Mouse (Mus musculus) forebrain, embryonic 12.5 days (tissue): ENCODE measurements around the gene Ankef1. TPM values are rescaled to one million over a fixed set of nuclear protein-coding genes. Genes with fewer than 3 reads are reported as not detected.

ENCODE experiments used
- polyA plus RNA-seq: library from polyadenylated mRNA; unstranded; fragments of >200 nt; fragmentation: Nextera tagmentation; extraction: Ambion mirVana; gene quantifications from 2 replicates; pipeline ENCODE4 v1.2.1, GENCODE M21; 2016

The Ankef1 gene
- polyA plus RNA-seq, 1 experiment from 2014 or later = 0.66 TPM

Other genes starting within 250 kb of the Ankef1 start
- gene Pak7, start 113.9 kb upstream of the Ankef1 start, polyA plus RNA-seq = 15.8 and 17.2 TPM in 2 replicates
- gene Snap25, start 211.5 kb downstream of the Ankef1 start, polyA plus RNA-seq = 32.0 and 37.7 TPM in 2 replicates